Mouse (Mus musculus) ovary, postnatal 36 days (tissue): ENCODE data around the gene 2010315B03Rik.
A peak's percentile ranks its signal among the peaks of the same experiment; 100 is the strongest.
"Not testable (repeated sequence)": the region's sequence is repeated elsewhere in the genome, so short reads cannot be mapped to it uniquely, and the experiment has no call there.

Experiments used
- DNase-seq: peaks from one replicate; pipeline ENCODE4 v3.0.0; 2022; ENCODE audit warnings: low spot score, mixed read lengths

The 2010315B03Rik gene

GRCm38 (mm10) chr9:124312171-124313142 lies at the start of gene 2010315B03Rik:
Gene 2010315B03Rik (minus strand): TSS chr9:124312696.
- DNase-seq, result peak; percentile 79

GRCm38 (mm10) chr9:124311502-124311901 lies 994 bp downstream of the 2010315B03Rik start:
- no peak for DNase-seq

- no peak for DNase-seq
Measured at GRCm38 (mm10) chr9:124288329-124288728, 24.2 kb downstream of the 2010315B03Rik start.

- DNase-seq, result peak; percentile 76
Measured at GRCm38 (mm10) chr9:124281912-124282686, 30.4 kb downstream of the 2010315B03Rik start.

- no peak for DNase-seq
Measured at GRCm38 (mm10) chr9:124281448-124281791, 31.1 kb downstream of the 2010315B03Rik start.

GRCm38 (mm10) chr9:124280576-124281447 lies 31.7 kb downstream of the 2010315B03Rik start:
- DNase-seq, result no peak

- DNase-seq, result no peak
Measured at GRCm38 (mm10) chr9:124279300-124279699, 33.2 kb downstream of the 2010315B03Rik start.

GRCm38 (mm10) chr9:124275064-124275463 lies 37.4 kb downstream of the 2010315B03Rik start:
- no peak for DNase-seq

- no peak for DNase-seq
Measured at GRCm38 (mm10) chr9:124273172-124273571, 39.3 kb downstream of the 2010315B03Rik start.

GRCm38 (mm10) chr9:124267929-124268328 lies 44.6 kb downstream of the 2010315B03Rik start:
- DNase-seq, result no peak

GRCm38 (mm10) chr9:124267493-124267892 lies 45.0 kb downstream of the 2010315B03Rik start:
- DNase-seq, result no peak

GRCm38 (mm10) chr9:124262987-124263717 lies 49.3 kb downstream of the 2010315B03Rik start:
- DNase-seq, result no peak

GRCm38 (mm10) chr9:124258067-124258556 lies 54.4 kb downstream of the 2010315B03Rik start:
- DNase-seq, result no peak

- no peak for DNase-seq
Measured at GRCm38 (mm10) chr9:124257200-124258066, 55.1 kb downstream of the 2010315B03Rik start.

GRCm38 (mm10) chr9:124256271-124257199 lies 56.0 kb downstream of the 2010315B03Rik start:
- not testable (repeated sequence) for DNase-seq

- no peak for DNase-seq
Measured at GRCm38 (mm10) chr9:124251438-124251837, 61.1 kb downstream of the 2010315B03Rik start.
